Mouse (Mus musculus): Measurements from ENCODE around the gene Zfp646.

- TF ChIP-seq POLR2A (IDR thresholded peaks at IDR 0.05; ENCODE audit: low read depth, low read length) (no peak), CTCF (IDR thresholded peaks at IDR 0.05; ENCODE audit: extremely low read depth, insufficient read length, insufficient replicate concordance, low read depth, low read length) (no peak)
Observed at GRCm38 (mm10) chr7:127837473-127837872, 38.5 kb upstream of the Zfp646 start.
